Mouse (Mus musculus): ENCODE results near the gene Iqsec3.

- TF ChIP-seq CTCF (IDR thresholded peaks at IDR 0.05; ENCODE audit: control insufficient read depth, insufficient read depth, insufficient read length) (no peak), FOSL1 (IDR thresholded peaks at IDR 0.05; ENCODE audit: insufficient read depth, low read length, poor library complexity, severe bottlenecking) (no peak), MAX (IDR thresholded peaks at IDR 0.05) (no peak), MYOG (IDR thresholded peaks at IDR 0.05; ENCODE audit: control insufficient read depth, extremely low read depth, insufficient read length) (no peak)
These were observed 5.2 kb downstream of the Iqsec3 start for GRCm38 (mm10) chr6:121468235-121468634.

Measured in C2C12 (cell line).